Mouse (Mus musculus) testis, adult 10 weeks (tissue): Measurements from ENCODE around the gene Dydc2. TPM values are rescaled to one million over a fixed set of nuclear protein-coding genes. Genes with fewer than 3 reads are reported as not detected.

Experiments
- polyA plus RNA-seq: library from polyadenylated mRNA; stranded (reverse); fragments of 350-450 nt; fragmentation: Illumina TruSeq; extraction: RNeasy Lipid Tissue Mini Kit (QIAGEN cat#74804); gene quantifications from one replicate; pipeline ENCODE4 v1.2.3, GENCODE M21; 2014; ENCODE audit warnings: low read depth, low replicate concordance

Gene Dydc2
- polyA plus RNA-seq: 56.2 TPM

DNA sequence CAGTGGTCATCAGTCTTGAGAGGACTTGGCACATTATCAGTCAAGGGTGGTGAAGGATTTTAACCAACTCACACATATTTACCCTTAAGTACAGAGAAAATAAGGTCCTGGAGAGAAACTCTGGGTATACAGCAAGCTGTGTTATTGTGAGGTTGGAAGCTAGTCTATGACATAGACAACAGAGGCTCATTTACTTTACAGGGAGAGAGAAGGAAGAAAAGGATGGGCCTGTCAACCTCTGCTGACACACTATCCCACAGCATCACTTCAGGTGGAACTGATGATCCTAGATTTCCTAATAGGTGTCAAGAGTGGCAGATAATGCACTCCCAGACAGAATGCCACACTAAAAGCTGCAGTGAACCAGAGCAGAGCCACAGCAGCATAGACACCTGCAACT lies at the start of gene Dydc2:
Gene Dydc2 (minus strand): TSS at position 101 of the 400 bp plus-strand sequence.

GRCm38 (mm10) chr14:41104853-41105444 lies 35.9 kb upstream of the Dydc2 start, which contains the start of gene Mat1a:
TSS of gene Mat1a (plus strand) at chr14:41105035.

GRCm38 (mm10) chr14:41072229-41072943 lies 3.4 kb upstream of the Dydc2 start, which contains the start of gene Dydc1:
TSS of gene Dydc1 (plus strand) at chr14:41072911.

DNA sequence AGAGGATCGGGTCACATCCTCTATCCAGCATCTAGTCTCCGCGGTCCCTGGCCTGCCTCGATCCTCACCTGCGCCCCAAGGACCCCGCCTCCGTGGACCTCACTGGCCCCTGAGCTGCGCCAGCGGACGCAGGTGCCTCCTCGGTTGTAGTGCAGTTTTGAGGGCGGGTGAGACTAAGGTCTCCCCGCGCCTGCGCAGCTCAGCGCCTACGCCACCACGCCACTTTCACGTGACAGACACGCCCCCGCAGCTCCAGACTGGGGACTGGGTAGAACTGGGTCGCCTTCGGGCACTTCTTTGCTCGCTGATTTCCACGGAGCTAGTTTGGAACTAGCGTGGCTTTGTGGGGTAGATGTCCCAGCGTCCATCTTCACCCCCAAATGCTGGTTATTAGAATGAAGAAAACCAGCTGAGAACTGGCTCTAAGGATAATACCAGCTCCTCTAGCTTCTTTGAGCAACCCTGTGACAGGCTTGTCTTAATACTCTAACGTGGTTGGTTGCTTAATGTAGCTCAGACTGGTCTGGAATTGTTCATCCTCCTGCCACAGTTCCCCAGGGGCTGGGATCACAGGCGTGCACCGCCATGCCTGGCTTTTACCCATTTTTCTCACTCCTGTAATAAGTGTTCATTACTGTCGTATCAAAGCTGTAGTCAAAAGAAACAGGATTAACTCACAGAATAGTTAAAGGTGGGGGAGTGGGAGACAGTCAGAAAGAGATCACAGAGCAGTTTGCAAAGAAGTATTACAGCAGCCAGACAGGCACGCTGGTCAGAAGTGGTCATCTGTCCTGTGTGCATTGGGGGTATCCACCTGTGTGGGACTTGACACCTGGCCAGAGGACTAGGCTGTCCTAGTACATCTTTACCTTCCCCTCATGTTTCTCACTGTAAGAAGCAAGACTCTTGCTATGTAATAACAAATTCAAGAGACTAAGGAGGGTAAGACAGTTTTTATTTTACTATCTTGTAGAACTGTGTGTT lies 55.1 kb downstream of the Dydc2 start, which contains the start of gene Fam213a:
Gene Fam213a (minus strand): TSS at position 159 of the 984 bp plus-strand sequence.

Other genes with a start within 250 kb of the Dydc2 start
- 0.43 TPM for gene Sh2d4b, start 175.9 kb downstream of the Dydc2 start, polyA plus RNA-seq
- 1.6 TPM for gene Tspan14, start 102.4 kb downstream of the Dydc2 start, polyA plus RNA-seq
- 126 TPM for gene Fam213a, start 55.4 kb downstream of the Dydc2 start, polyA plus RNA-seq
- gene Dydc1, start 3.7 kb upstream of the Dydc2 start, polyA plus RNA-seq: 149 TPM
- gene Mat1a, start 35.8 kb upstream of the Dydc2 start, polyA plus RNA-seq: 0.24 TPM
- 0.08 TPM for gene Sftpa1, start 62.6 kb upstream of the Dydc2 start, polyA plus RNA-seq
- 0.25 TPM for gene Mbl1, start 82.2 kb upstream of the Dydc2 start, polyA plus RNA-seq
- gene Sftpd, start 115.9 kb upstream of the Dydc2 start, polyA plus RNA-seq: not detected
- gene Gm2832, start 209.6 kb upstream of the Dydc2 start, polyA plus RNA-seq: 10.9 TPM